Mouse (Mus musculus) stomach, postnatal 0 days (tissue): ENCODE results near the gene Tle2. TPM values are rescaled to one million over a fixed set of nuclear protein-coding genes. Genes with fewer than 3 reads are reported as not detected.

Experiments
- ATAC-seq: fragments of 200-750 bp; cut with Nextera tagmentation; 2 replicates; pipeline ENCODE4 v1.8.0; 2017; ENCODE audit not compliant: low FRiP score, low TSS enrichment
- DNase-seq: peaks from one replicate; pipeline ENCODE4 v3.0.0-alpha.2; 2016; ENCODE audit warnings: low spot score
- H3K27ac ChIP-seq: fragments of 300-500 bp; sonication (generic); replicated peaks from 2 replicates; pipeline ENCODE4 v1.5.1; 2014; ENCODE audit warnings: mild to moderate bottlenecking, control low read depth
- H3K27me3 ChIP-seq: fragments of 300-500 bp; sonication (generic); 2 replicates; pipeline ENCODE4 v1.6.1; 2014; ENCODE audit warnings: low read length; ENCODE audit not compliant: control insufficient read depth, insufficient read depth
- H3K36me3 ChIP-seq: fragments of 300-500 bp; sonication (generic); 2 replicates; pipeline ENCODE4 v1.6.1; 2014; ENCODE audit warnings: low read length, mixed read lengths; ENCODE audit not compliant: control insufficient read depth, insufficient read depth
- H3K4me1 ChIP-seq: fragments of 300-500 bp; sonication (generic); replicated peaks from 2 replicates; pipeline ENCODE4 v1.6.1; 2014; ENCODE audit warnings: antibody characterized with exemption; ENCODE audit not compliant: control insufficient read depth, insufficient read depth
- H3K4me2 ChIP-seq: fragments of 300-500 bp; sonication (generic); replicated peaks from 2 replicates; pipeline ENCODE4 v1.6.1; 2014; ENCODE audit warnings: low read depth, mild to moderate bottlenecking, control low read depth, moderate library complexity
- H3K4me3 ChIP-seq: fragments of 300-500 bp; sonication (generic); 2 replicates; pipeline ENCODE4 v1.5.1; 2014; ENCODE audit warnings: low read depth, low read length, control low read depth
- H3K9ac ChIP-seq: fragments of 300-500 bp; sonication (generic); 2 replicates; pipeline ENCODE4 v1.6.1; 2014; ENCODE audit warnings: mild to moderate bottlenecking, low read length, control low read depth, mixed read lengths
- H3K9me3 ChIP-seq: fragments of 300-500 bp; sonication (generic); 2 replicates; pipeline ENCODE4 v1.6.1; 2016; ENCODE audit warnings: low read length; ENCODE audit not compliant: control insufficient read depth
- CTCF ChIP-seq: IDR thresholded peaks from 2 replicates; pipeline ENCODE4 v1.5.1; 2016; ENCODE audit warnings: antibody characterized with exemption, low read depth, mild to moderate bottlenecking, moderate library complexity
- EP300 ChIP-seq: optimal IDR thresholded peaks from 2 replicates; pipeline ENCODE3; 2016; ENCODE audit warnings: antibody characterized with exemption
- WGBS: fragments of 180-500 bp; shearing (Covaris S2); extraction: QIAGEN DNeasy Blood & Tissue Kit; methylation state at CpG from one replicate; pipeline ENCODE4 v1.1.7; 2014; 5-methylcytosine and 5-hydroxymethylcytosine counted together
- polyA plus RNA-seq: library from polyadenylated mRNA; unstranded; fragments of >200 nt; fragmentation: Nextera tagmentation; extraction: Ambion mirVana; gene quantifications from 2 replicates; pipeline ENCODE4 v1.2.1, GENCODE M21; 2015

The Tle2 gene
- polyA plus RNA-seq, 1 experiment from 2014 or later: 4.8 TPM

- Histone ChIP-seq H3K4me3 (peak overlapping the region; percentile 45), H3K4me1 (peaks cover 4% of the 10 kb centered on the region; the same call in 1 of the 2 replicates), H3K9ac (peak overlapping the region; percentile 58), H3K27ac (peak overlapping the region; percentile 56; the same call in 1 of the 2 replicates), H3K4me2 (peak overlapping the region; percentile 73), H3K36me3 (no peaks in the 10 kb centered on the region), H3K27me3 (no peaks in the 10 kb centered on the region), H3K9me3 (no peaks in the 10 kb centered on the region)
- DNase-seq: peak; percentile 91
- 3% methylated on average over 35 of the region's 37 CpGs for WGBS
- no peak for TF ChIP-seq EP300
- TF ChIP-seq CTCF: 0 out of 2 replicates have a peak, but pooled peaks have one; percentile 21
- peak; percentile 95 for ATAC-seq
These were observed 59.1 kb downstream of the Tle2 start for GRCm38 (mm10) chr10:81633253-81634099.

- H3K9me3 ChIP-seq: no peaks in the 10 kb centered on the region
These were observed 62.0 kb downstream of the Tle2 start for GRCm38 (mm10) chr10:81636338-81636737.

GRCm38 (mm10) chr10:81638101-81638500, 63.7 kb downstream of the Tle2 start:
- ATAC-seq (no peak), DNase-seq (no peak)
- no peak overlapping the region for H3K9ac ChIP-seq
- H3K4me2 ChIP-seq: no peak overlapping the region
- no peaks in the 10 kb centered on the region for H3K27me3 ChIP-seq
- 75% methylated on average over 6 of the region's 6 CpGs for WGBS
- peaks cover 7% of the 10 kb centered on the region; the same call in 1 of the 2 replicates for H3K4me1 ChIP-seq
- H3K36me3 ChIP-seq: no peaks in the 10 kb centered on the region
- H3K4me3 ChIP-seq: no peak overlapping the region
- TF ChIP-seq CTCF (no peak), EP300 (no peak)
- H3K9me3 ChIP-seq: no peaks in the 10 kb centered on the region
- no peak overlapping the region for H3K27ac ChIP-seq

More at GRCm38 (mm10) chr10:81636338-81636737, 62.0 kb downstream of the Tle2 start:
- 17% methylated on average over 8 of the region's 8 CpGs for WGBS
- ATAC-seq (no peak), DNase-seq (no peak)
- H3K4me2 ChIP-seq: no peak overlapping the region
- no peak overlapping the region for H3K4me3 ChIP-seq
- no peaks in the 10 kb centered on the region for H3K27me3 ChIP-seq
- peaks cover 4% of the 10 kb centered on the region; the same call in 1 of the 2 replicates for H3K4me1 ChIP-seq
- no peak overlapping the region for H3K27ac ChIP-seq
- H3K9ac ChIP-seq: no peak overlapping the region
- TF ChIP-seq EP300 (no peak), CTCF (no peak)
- no peaks in the 10 kb centered on the region for H3K36me3 ChIP-seq

Other genes starting within 250 kb of the Tle2 start
- 19.7 and 20.2 TPM in 2 replicates for gene Tbxa2r, start 245.8 kb upstream of the Tle2 start, polyA plus RNA-seq
- gene Gipc3, start 231.3 kb upstream of the Tle2 start, polyA plus RNA-seq: 0.06 and 0.10 TPM in 2 replicates
- gene Hmg20b, start 224.1 kb upstream of the Tle2 start, polyA plus RNA-seq: 72.2 and 77.9 TPM in 2 replicates
- 7.4 and 7.9 TPM in 2 replicates for gene Mfsd12, start 217.1 kb upstream of the Tle2 start, polyA plus RNA-seq
- 16.5 and 17.5 TPM in 2 replicates for gene 4930404N11Rik, start 208.7 kb upstream of the Tle2 start, polyA plus RNA-seq
- gene Fzr1, start 196.0 kb upstream of the Tle2 start, polyA plus RNA-seq: 51.4 and 51.6 TPM in 2 replicates
- 59.4 and 63.0 TPM in 2 replicates for gene Dohh, start 190.1 kb upstream of the Tle2 start, polyA plus RNA-seq
- gene Gm48551, start 190.1 kb upstream of the Tle2 start, polyA plus RNA-seq: 1.1 and 1.4 TPM in 2 replicates
- 0.29 and 0.36 TPM in 2 replicates for gene Gm48552, start 185.6 kb upstream of the Tle2 start, polyA plus RNA-seq
- 205 and 239 TPM in 2 replicates for gene Smim24, start 181.5 kb upstream of the Tle2 start, polyA plus RNA-seq
- 40.4 and 42.4 TPM in 2 replicates for gene Nfic, start 118.9 kb upstream of the Tle2 start, polyA plus RNA-seq
- gene Celf5, start 91.9 kb upstream of the Tle2 start, polyA plus RNA-seq: 0.62 TPM in 2 replicates
- gene Ncln, start 78.2 kb upstream of the Tle2 start, polyA plus RNA-seq: 37.0 and 38.3 TPM in 2 replicates
- 1.0 and 1.5 TPM in 2 replicates for gene S1pr4, start 74.4 kb upstream of the Tle2 start, polyA plus RNA-seq
- gene Gna15, start 50.3 kb upstream of the Tle2 start, polyA plus RNA-seq: 9.8 and 10.1 TPM in 2 replicates
- 62.5 and 70.7 TPM in 2 replicates for gene Gna11, start 29.4 kb upstream of the Tle2 start, polyA plus RNA-seq
- 429 and 495 TPM in 2 replicates for gene Aes, start 15.1 kb upstream of the Tle2 start, polyA plus RNA-seq
- gene Tle6, start 26.5 kb downstream of the Tle2 start, polyA plus RNA-seq: 7.6 and 8.9 TPM in 2 replicates
- 0.24 and 0.35 TPM in 2 replicates for gene BC025920, start 31.7 kb downstream of the Tle2 start, polyA plus RNA-seq
- 15.1 and 15.6 TPM in 2 replicates for gene Sirt6, start 53.2 kb downstream of the Tle2 start, polyA plus RNA-seq
- 3.3 and 5.3 TPM in 2 replicates for gene Ankrd24, start 54.0 kb downstream of the Tle2 start, polyA plus RNA-seq
- 2.4 TPM in 2 replicates for gene Gm10778, start 74.5 kb downstream of the Tle2 start, polyA plus RNA-seq
- 8.2 and 8.5 TPM in 2 replicates for gene Zfp433, start 130.3 kb downstream of the Tle2 start, polyA plus RNA-seq
- gene Gm3055, start 196.6 kb downstream of the Tle2 start, polyA plus RNA-seq: 1.7 and 1.9 TPM in 2 replicates
- 1.4 and 1.6 TPM in 2 replicates for gene Gm4767, start 237.6 kb downstream of the Tle2 start, polyA plus RNA-seq